Mouse (Mus musculus) frontal cortex, adult 2 months (tissue): ENCODE results near the gene Cyp4a30b. TPM values are rescaled to one million over a fixed set of nuclear protein-coding genes. Genes with fewer than 3 reads are reported as not detected.
"Not testable (repeated sequence)": the region's sequence is repeated elsewhere in the genome, so short reads cannot be mapped to it uniquely, and the experiment has no call there.

Experiments used
- DNase-seq, 2 experiments: peaks; one replicate each; pipeline ENCODE4 v3.0.0; 2022; ENCODE audit warnings: low spot score in 1 of 2; ENCODE audit errors: extremely low spot score in 1 of 2
- polyA plus RNA-seq: library from polyadenylated mRNA; depleted of rRNA; stranded (reverse); fragments of >200 nt; gene quantifications from 2 replicates; pipeline ENCODE4 v1.2.3, GENCODE M21; 2012; rRNA removed

Gene Cyp4a30b
- not detected in 2 replicates for polyA plus RNA-seq

- no peak for DNase-seq
These were observed at the start of gene Cyp4a30b for GRCm38 (mm10) chr4:115452304-115452703. Gene Cyp4a30b, plus strand, starts transcription at chr4:115452604.

DNA sequence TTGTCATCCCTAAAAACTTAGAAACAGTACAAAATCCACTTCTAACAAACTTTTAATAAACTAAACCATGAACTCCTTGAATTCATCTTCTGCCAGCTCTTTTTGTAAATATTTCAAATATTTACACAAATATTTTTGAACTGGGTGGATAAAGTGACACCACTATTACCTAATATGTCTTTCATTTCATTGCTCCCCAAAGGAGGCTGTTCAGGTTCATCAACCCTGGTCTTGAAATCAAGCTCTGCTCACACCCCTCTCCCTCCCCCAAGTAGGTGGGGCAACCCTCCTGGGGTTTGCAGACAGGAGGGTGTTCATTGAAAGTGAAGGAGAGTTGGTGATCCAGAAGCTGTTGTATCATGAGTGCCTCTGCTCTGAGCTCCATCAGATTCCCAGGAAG is 41.1 kb upstream of the Cyp4a30b start, which contains the start of gene Cyp4a12b:
Gene Cyp4a12b (plus strand): TSS at position 301 of the 400 bp plus-strand sequence.
- not testable (repeated sequence) for DNase-seq

- no peak for DNase-seq
These were observed 1.7 kb upstream of the Cyp4a30b start for GRCm38 (mm10) chr4:115450577-115451137.

DNA sequence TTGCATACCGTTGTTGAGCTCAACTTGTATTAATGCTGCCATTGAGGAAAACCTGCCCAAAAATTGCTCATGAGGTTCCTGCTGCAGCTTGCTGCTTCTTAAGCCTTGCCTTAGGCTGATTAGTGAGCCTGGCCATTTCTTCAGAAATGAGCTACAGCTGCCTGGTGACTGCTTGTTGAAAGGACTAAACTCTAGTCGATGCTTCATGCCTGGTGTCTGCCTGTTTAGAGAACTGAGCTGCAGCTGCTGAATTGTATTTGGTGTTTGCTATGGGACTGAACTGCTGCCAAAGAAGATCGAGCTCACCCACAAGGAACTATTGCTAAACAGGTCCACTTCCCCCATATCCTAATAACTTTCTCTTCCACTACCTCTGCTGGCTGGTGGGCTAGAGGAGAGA is 21.2 kb downstream of the Cyp4a30b start:
- not testable (repeated sequence) for DNase-seq

GRCm38 (mm10) chr4:115476051-115476450 is 23.6 kb downstream of the Cyp4a30b start:
- peak in 1 of 2 experiments; percentile 25 for DNase-seq

- DNase-seq = peak in 1 of 2 experiments; percentile 5
These were observed 28.7 kb downstream of the Cyp4a30b start for GRCm38 (mm10) chr4:115481006-115481652.

DNA sequence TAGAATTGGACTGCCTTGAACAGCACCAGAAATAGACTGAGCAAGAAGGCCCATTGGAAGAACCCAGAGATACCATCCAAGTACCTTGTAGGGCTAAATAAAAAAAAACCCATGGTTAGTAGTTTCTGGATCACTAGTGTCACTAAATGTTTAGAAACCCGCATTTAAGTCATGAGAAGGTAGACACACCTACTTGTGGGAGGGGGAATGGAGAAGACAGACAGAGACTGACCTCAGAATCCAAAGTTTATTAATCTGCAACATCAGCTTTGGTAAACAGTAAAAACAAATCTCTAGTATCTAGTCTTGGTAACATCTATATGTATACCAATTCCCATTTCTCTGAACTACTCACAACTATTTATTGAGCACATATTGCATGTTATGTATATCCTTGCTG is 43.6 kb downstream of the Cyp4a30b start, which contains the start of gene Cyp4a14:
Gene Cyp4a14 (minus strand): TSS at position 142 of the 400 bp plus-strand sequence.
- no peak for DNase-seq

GRCm38 (mm10) chr4:115497466-115497865 is 45.1 kb downstream of the Cyp4a30b start:
- no peak for DNase-seq

DNA sequence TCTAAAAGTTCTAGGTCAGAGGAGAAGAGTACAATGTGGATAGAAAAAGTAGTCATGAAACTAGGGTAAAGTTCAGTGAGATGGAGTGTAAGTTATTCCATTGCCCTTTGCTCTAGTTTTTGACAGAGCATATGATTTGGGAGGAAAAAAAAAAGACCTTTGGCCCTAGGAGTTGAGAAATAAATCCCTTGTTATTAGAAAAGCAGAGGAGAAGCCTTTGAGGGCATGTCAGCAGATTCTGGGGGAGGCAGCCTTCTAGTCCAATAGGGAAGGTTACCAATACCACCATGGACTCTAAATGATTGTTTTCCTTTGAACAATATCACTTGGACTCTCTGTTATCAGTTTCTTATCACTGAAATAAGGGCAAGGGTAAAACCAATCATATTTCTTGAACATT is 61.6 kb downstream of the Cyp4a30b start:
- not testable (repeated sequence) for DNase-seq

- not testable (repeated sequence) for DNase-seq
These were observed 65.6 kb downstream of the Cyp4a30b start, which contains the start of gene Cyp4a10 for GRCm38 (mm10) chr4:115518000-115518399. Gene Cyp4a10, plus strand, starts transcription at chr4:115518264.

GRCm38 (mm10) chr4:115519444-115519843 is 67.0 kb downstream of the Cyp4a30b start:
- no peak for DNase-seq

Other genes with a start within 250 kb of the Cyp4a30b start
- not detected in 2 replicates for gene Cyp4a29, start 210.5 kb upstream of the Cyp4a30b start, polyA plus RNA-seq
- not detected in 2 replicates for gene Cyp4a12a, start 153.6 kb upstream of the Cyp4a30b start, polyA plus RNA-seq
- 0.14 and 0.19 TPM in 2 replicates for gene Cyp4a12b, start 41.0 kb upstream of the Cyp4a30b start, polyA plus RNA-seq
- not detected in 2 replicates for gene Cyp4a14, start 43.5 kb downstream of the Cyp4a30b start, polyA plus RNA-seq
- not detected in 2 replicates for gene Cyp4a10, start 65.7 kb downstream of the Cyp4a30b start, polyA plus RNA-seq
- not detected in 2 replicates for gene Cyp4a31, start 111.0 kb downstream of the Cyp4a30b start, polyA plus RNA-seq
- gene Cyp4a32, start 148.4 kb downstream of the Cyp4a30b start, polyA plus RNA-seq = not detected in 2 replicates
- gene Cyp4b1, start 195.1 kb downstream of the Cyp4a30b start, polyA plus RNA-seq = 1.2 and 1.6 TPM in 2 replicates